Mouse (Mus musculus): ENCODE measurements at regions not wholly inside any gene's neighbourhood (a gene's known extent, or its start where the extent isn't known, plus 50 kb on each side); places are given as distances from the start of the nearest gene placed in this dataset.

GRCm38 (mm10) chr7:117316126-117316805 lies 64.5 kb upstream of the Xylt1 start:
- Histone ChIP-seq H3K4me3 (replicated peaks; ENCODE audit: low read length) (no peak overlapping the region), H3K9me3 (ENCODE audit: low read length) (no peaks in the 10 kb centered on the region), H3K27me3 (ENCODE audit: insufficient read depth, low read length) (no peaks in the 10 kb centered on the region), H3K36me3 (ENCODE audit: insufficient read depth, low read length) (no peaks in the 10 kb centered on the region), H3K4me1 (replicated peaks; ENCODE audit: low read depth, low read length) (no peaks in the 10 kb centered on the region)
- TF ChIP-seq NANOG (IDR thresholded peaks at IDR 0.05; ENCODE audit: borderline replicate concordance, low read length): no peak
- no peak for TF ChIP-seq CTCF (conservative IDR thresholded peaks at IDR 0.05; ENCODE audit: low read length)
- no peak for TF ChIP-seq POU5F1 (IDR thresholded peaks at IDR 0.05; ENCODE audit: borderline replicate concordance, low read length)

- H3K9me3 ChIP-seq (ENCODE audit: low read length): no peaks in the 10 kb centered on the region
- H3K27me3 ChIP-seq (ENCODE audit: insufficient read depth, low read length): no peaks in the 10 kb centered on the region
- H3K4me3 ChIP-seq (replicated peaks; ENCODE audit: low read length): no peak overlapping the region
- no peaks in the 10 kb centered on the region for H3K36me3 ChIP-seq (ENCODE audit: insufficient read depth, low read length)
- TF ChIP-seq POU5F1 (IDR thresholded peaks at IDR 0.05; ENCODE audit: borderline replicate concordance, low read length) (no peak), CTCF (conservative IDR thresholded peaks at IDR 0.05; ENCODE audit: low read length) (no peak), NANOG (IDR thresholded peaks at IDR 0.05; ENCODE audit: borderline replicate concordance, low read length) (no peak)
- H3K4me1 ChIP-seq (replicated peaks; ENCODE audit: low read depth, low read length): no peaks in the 10 kb centered on the region
Observed at GRCm38 (mm10) chr7:117317362-117317761, 63.4 kb upstream of the Xylt1 start.

GRCm38 (mm10) chr7:117320552-117320951 lies 60.2 kb upstream of the Xylt1 start:
- TF ChIP-seq NANOG (IDR thresholded peaks at IDR 0.05; ENCODE audit: borderline replicate concordance, low read length) (no peak), POU5F1 (IDR thresholded peaks at IDR 0.05; ENCODE audit: borderline replicate concordance, low read length) (no peak), CTCF (conservative IDR thresholded peaks at IDR 0.05; ENCODE audit: low read length) (no peak)
- no peaks in the 10 kb centered on the region for H3K4me1 ChIP-seq (replicated peaks; ENCODE audit: low read depth, low read length)

More at GRCm38 (mm10) chr7:117320552-117320951, 60.2 kb upstream of the Xylt1 start:
- Histone ChIP-seq H3K36me3 (ENCODE audit: insufficient read depth, low read length) (no peaks in the 10 kb centered on the region), H3K9me3 (ENCODE audit: low read length) (no peaks in the 10 kb centered on the region), H3K27me3 (ENCODE audit: insufficient read depth, low read length) (no peaks in the 10 kb centered on the region), H3K4me3 (replicated peaks; ENCODE audit: low read length) (no peak overlapping the region)

Data from E14TG2a.4 (cell line).